Mouse (Mus musculus) brain, embryonic 14.5 days (tissue): Measurements from ENCODE around the gene Mark4. TPM values are rescaled to one million over a fixed set of nuclear protein-coding genes. Genes with fewer than 3 reads are reported as not detected.

Source experiments
- DNase-seq: peaks from one replicate; pipeline ENCODE4 v3.0.0-alpha.2; 2011; ENCODE audit warnings: low read depth
- CTCF ChIP-seq: fragments of 200-500 bp; IDR thresholded peaks from 2 replicates; pipeline ENCODE4 v1.5.1; 2012; ENCODE audit warnings: inconsistent platforms, mild to moderate bottlenecking, moderate library complexity, borderline replicate concordance; ENCODE audit not compliant: insufficient read depth, insufficient read length; ENCODE audit errors: extremely low read depth
- POLR2A ChIP-seq: fragments of 200-500 bp; IDR thresholded peaks from 2 replicates; pipeline ENCODE4 v1.6.1; 2012; ENCODE audit warnings: mild to moderate bottlenecking, inconsistent platforms, borderline replicate concordance; ENCODE audit not compliant: poor library complexity, insufficient read depth, insufficient read length, severe bottlenecking; ENCODE audit errors: extremely low read depth
- polyA plus RNA-seq: library from polyadenylated mRNA; depleted of rRNA; stranded (reverse); fragments of >200 nt; gene quantifications from 2 replicates; pipeline ENCODE4 v1.2.3, GENCODE M21; 2012

The Mark4 gene
- polyA plus RNA-seq, 1 experiment, result 67.0 TPM

- no peak for DNase-seq
- TF ChIP-seq POLR2A, result no peak
- TF ChIP-seq CTCF, result no peak
Measured at GRCm38 (mm10) chr7:19494751-19495474, 36.3 kb upstream of the Mark4 start.

- peak; percentile 27 for DNase-seq
- TF ChIP-seq POLR2A, result no peak
Measured at GRCm38 (mm10) chr7:19491731-19492130, 33.1 kb upstream of the Mark4 start.

- DNase-seq, result peak; percentile 21
Measured at GRCm38 (mm10) chr7:19489525-19489924, 30.9 kb upstream of the Mark4 start.

GRCm38 (mm10) chr7:19486549-19486948 lies 27.9 kb upstream of the Mark4 start:
- no peak for TF ChIP-seq POLR2A
- TF ChIP-seq CTCF, result no peak

More at GRCm38 (mm10) chr7:19489525-19489924, 30.9 kb upstream of the Mark4 start:
- TF ChIP-seq POLR2A (no peak), CTCF (no peak)

GRCm38 (mm10) chr7:19485488-19485887 lies 26.9 kb upstream of the Mark4 start:
- TF ChIP-seq POLR2A (no peak), CTCF (no peak)
- DNase-seq, result no peak

More at GRCm38 (mm10) chr7:19486549-19486948, 27.9 kb upstream of the Mark4 start:
- DNase-seq, result no peak

GRCm38 (mm10) chr7:19483281-19483680 lies 24.7 kb upstream of the Mark4 start:
- TF ChIP-seq POLR2A, result no peak
- TF ChIP-seq CTCF, result no peak
- no peak for DNase-seq

GRCm38 (mm10) chr7:19477624-19478384 lies 19.2 kb upstream of the Mark4 start:
- no peak for TF ChIP-seq CTCF
- no peak for TF ChIP-seq POLR2A
- DNase-seq, result no peak

GRCm38 (mm10) chr7:19477084-19477483 lies 18.5 kb upstream of the Mark4 start:
- TF ChIP-seq POLR2A (no peak), CTCF (no peak)
- DNase-seq, result no peak

GRCm38 (mm10) chr7:19473875-19474443 lies 15.3 kb upstream of the Mark4 start:
- peak; percentile 91 for DNase-seq
- TF ChIP-seq POLR2A, result peak; percentile 52; the same call in 1 of the 2 replicates
- no peak for TF ChIP-seq CTCF

- DNase-seq, result no peak
- no peak for TF ChIP-seq CTCF
- TF ChIP-seq POLR2A, result no peak
Measured at GRCm38 (mm10) chr7:19472403-19472802, 13.8 kb upstream of the Mark4 start.

- TF ChIP-seq CTCF (no peak), POLR2A (no peak)
- no peak for DNase-seq
Measured at GRCm38 (mm10) chr7:19470308-19470707, 11.7 kb upstream of the Mark4 start.
